Mouse (Mus musculus) lung, embryonic 15.5 days (tissue): ENCODE data around the gene Aspg. TPM values are rescaled to one million over a fixed set of nuclear protein-coding genes. Genes with fewer than 3 reads are reported as not detected.

Source experiments
- ATAC-seq: fragments of 200-750 bp; cut with Nextera tagmentation; 2 replicates; pipeline ENCODE4 v1.8.0; 2017; ENCODE audit warnings: moderate number of reproducible peaks, borderline replicate concordance; ENCODE audit not compliant: low FRiP score, low TSS enrichment; ENCODE audit errors: extremely low read depth
- H3K27ac ChIP-seq: fragments of 300-500 bp; sonication (generic); 2 replicates; pipeline ENCODE4 v1.5.1; 2015; ENCODE audit warnings: moderate library complexity, mild to moderate bottlenecking, inconsistent platforms
- H3K27me3 ChIP-seq: fragments of 300-500 bp; sonication (generic); 2 replicates; pipeline ENCODE4 v1.6.1; 2015; ENCODE audit warnings: inconsistent platforms
- H3K36me3 ChIP-seq: fragments of 300-500 bp; sonication (generic); 2 replicates; pipeline ENCODE4 v1.6.1; 2015; ENCODE audit warnings: inconsistent platforms
- H3K4me1 ChIP-seq: fragments of 300-500 bp; sonication (generic); 2 replicates; pipeline ENCODE4 v1.6.1; 2015; ENCODE audit warnings: inconsistent platforms
- H3K4me2 ChIP-seq: fragments of 300-500 bp; sonication (generic); 2 replicates; pipeline ENCODE4 v1.6.1; 2015; ENCODE audit warnings: inconsistent platforms, mild to moderate bottlenecking, moderate library complexity
- H3K4me3 ChIP-seq: fragments of 300-500 bp; sonication (generic); 2 replicates; pipeline ENCODE4 v1.5.1; 2015; ENCODE audit warnings: mild to moderate bottlenecking, inconsistent platforms
- H3K9ac ChIP-seq: fragments of 300-500 bp; sonication (generic); 2 replicates; pipeline ENCODE4 v1.6.1; 2015; ENCODE audit warnings: inconsistent platforms
- H3K9me3 ChIP-seq: fragments of 300-500 bp; sonication (generic); 2 replicates; pipeline ENCODE4 v1.6.1; 2016; ENCODE audit warnings: inconsistent platforms
- WGBS: fragments of 180-500 bp; shearing (Covaris S2); methylation state at CpG from one replicate; pipeline ENCODE4 v1.1.7; 2015; 5-methylcytosine and 5-hydroxymethylcytosine counted together
- polyA plus RNA-seq: library from polyadenylated mRNA; unstranded; fragments of >200 nt; fragmentation: Nextera tagmentation; extraction: Ambion mirVana; gene quantifications from 2 replicates; pipeline ENCODE4 v1.2.1, GENCODE M21; 2015

Gene Aspg
- 1.7 and 3.4 TPM in 2 replicates for polyA plus RNA-seq

- WGBS = under 1% methylated on average over 14 of the region's 14 CpGs
- H3K27ac ChIP-seq = no peak within 1 kb of the TSS
- no peak within 1 kb of the TSS for H3K9ac ChIP-seq
- no peaks in the 10 kb centered on the region for H3K36me3 ChIP-seq
- peak; percentile 77 for ATAC-seq
- peak within 1 kb of the TSS; percentile 53 for H3K4me2 ChIP-seq
- no peaks in the 10 kb centered on the region; the same call in 1 of the 2 replicates for H3K27me3 ChIP-seq
- H3K4me1 ChIP-seq = peaks cover 11% of the 10 kb centered on the region; the same call in 1 of the 2 replicates
- H3K9me3 ChIP-seq = no peaks in the 10 kb centered on the region
- H3K4me3 ChIP-seq = peak within 1 kb of the TSS; percentile 25
Observed at GRCm38 (mm10) chr12:112106541-112106971, at the start of gene Aspg. Gene Aspg, plus strand, starts transcription at chr12:112106679.

GRCm38 (mm10) chr12:112077651-112078050 lies 28.8 kb upstream of the Aspg start:
- ATAC-seq = peak; percentile 64; the same call in 1 of the 2 replicates
- Histone ChIP-seq H3K27me3 (no peaks in the 10 kb centered on the region), H3K27ac (no peak overlapping the region), H3K4me1 (no peaks in the 10 kb centered on the region), H3K9ac (no peak overlapping the region), H3K36me3 (no peaks in the 10 kb centered on the region), H3K4me3 (no peak overlapping the region), H3K4me2 (no peak overlapping the region), H3K9me3 (no peaks in the 10 kb centered on the region)
- 2% methylated on average over 6 of the region's 6 CpGs for WGBS

GRCm38 (mm10) chr12:112079911-112080310 lies 26.6 kb upstream of the Aspg start:
- WGBS = 72% methylated on average over 8 of the region's 8 CpGs
- H3K4me1 ChIP-seq = no peaks in the 10 kb centered on the region
- no peak overlapping the region for H3K9ac ChIP-seq
- no peak overlapping the region for H3K4me2 ChIP-seq
- H3K4me3 ChIP-seq = no peak overlapping the region
- H3K27ac ChIP-seq = no peak overlapping the region
- no peaks in the 10 kb centered on the region for H3K36me3 ChIP-seq
- ATAC-seq = no peak
- no peaks in the 10 kb centered on the region for H3K9me3 ChIP-seq
- no peaks in the 10 kb centered on the region for H3K27me3 ChIP-seq

- H3K36me3 ChIP-seq = no peaks in the 10 kb centered on the region
- H3K4me2 ChIP-seq = no peak overlapping the region
- no peak overlapping the region for H3K9ac ChIP-seq
- WGBS = 81% methylated on average over 4 of the region's 4 CpGs
- ATAC-seq = no peak
- H3K27me3 ChIP-seq = no peaks in the 10 kb centered on the region
- no peaks in the 10 kb centered on the region for H3K4me1 ChIP-seq
- H3K4me3 ChIP-seq = no peak overlapping the region
- no peaks in the 10 kb centered on the region for H3K9me3 ChIP-seq
- no peak overlapping the region for H3K27ac ChIP-seq
Observed at GRCm38 (mm10) chr12:112080911-112081310, 25.6 kb upstream of the Aspg start.

- Histone ChIP-seq H3K9me3 (no peaks in the 10 kb centered on the region), H3K4me3 (no peak overlapping the region), H3K36me3 (no peaks in the 10 kb centered on the region), H3K4me1 (no peaks in the 10 kb centered on the region; the same call in 1 of the 2 replicates), H3K9ac (no peak overlapping the region), H3K4me2 (no peak overlapping the region), H3K27me3 (no peaks in the 10 kb centered on the region), H3K27ac (no peak overlapping the region)
- 32% methylated on average over 1 of the region's 1 CpGs for WGBS
- ATAC-seq = no peak
Observed at GRCm38 (mm10) chr12:112082241-112082640, 24.2 kb upstream of the Aspg start.

GRCm38 (mm10) chr12:112086250-112086649 lies 20.2 kb upstream of the Aspg start:
- WGBS = 72% methylated on average over 3 of the region's 3 CpGs
- Histone ChIP-seq H3K27ac (no peak overlapping the region), H3K4me2 (no peak overlapping the region), H3K4me1 (no peaks in the 10 kb centered on the region; the same call in 1 of the 2 replicates), H3K4me3 (no peak overlapping the region), H3K9ac (no peak overlapping the region), H3K9me3 (no peaks in the 10 kb centered on the region), H3K36me3 (no peaks in the 10 kb centered on the region), H3K27me3 (peaks cover 5% of the 10 kb centered on the region; the same call in 1 of the 2 replicates)
- ATAC-seq = no peak

GRCm38 (mm10) chr12:112086726-112087125 lies 19.8 kb upstream of the Aspg start:
- ATAC-seq = no peak
- Histone ChIP-seq H3K27ac (no peak overlapping the region), H3K9ac (no peak overlapping the region), H3K4me3 (no peak overlapping the region), H3K4me2 (no peak overlapping the region), H3K4me1 (no peaks in the 10 kb centered on the region; the same call in 1 of the 2 replicates), H3K27me3 (peaks cover 10% of the 10 kb centered on the region), H3K36me3 (no peaks in the 10 kb centered on the region), H3K9me3 (no peaks in the 10 kb centered on the region)
- WGBS = 37% methylated on average over 6 of the region's 6 CpGs

- no peak overlapping the region for H3K9ac ChIP-seq
- no peak overlapping the region for H3K4me3 ChIP-seq
- peaks cover 14% of the 10 kb centered on the region for H3K27me3 ChIP-seq
- H3K9me3 ChIP-seq = no peaks in the 10 kb centered on the region
- no peaks in the 10 kb centered on the region for H3K36me3 ChIP-seq
- WGBS = 21% methylated on average over 12 of the region's 12 CpGs
- no peaks in the 10 kb centered on the region; the same call in 1 of the 2 replicates for H3K4me1 ChIP-seq
- ATAC-seq = no peak
- H3K4me2 ChIP-seq = no peak overlapping the region
- H3K27ac ChIP-seq = no peak overlapping the region
Observed at GRCm38 (mm10) chr12:112088609-112089324, 17.7 kb upstream of the Aspg start.

GRCm38 (mm10) chr12:112091054-112091453 lies 15.4 kb upstream of the Aspg start:
- Histone ChIP-seq H3K4me3 (no peak overlapping the region), H3K27me3 (peaks cover 14% of the 10 kb centered on the region), H3K4me1 (peaks cover 4% of the 10 kb centered on the region), H3K4me2 (no peak overlapping the region), H3K27ac (no peak overlapping the region), H3K9me3 (no peaks in the 10 kb centered on the region), H3K36me3 (no peaks in the 10 kb centered on the region), H3K9ac (no peak overlapping the region)
- 6% methylated on average over 12 of the region's 12 CpGs for WGBS
- no peak for ATAC-seq

- Histone ChIP-seq H3K4me1 (peaks cover 11% of the 10 kb centered on the region), H3K9ac (no peak overlapping the region), H3K36me3 (no peaks in the 10 kb centered on the region), H3K4me2 (no peak overlapping the region), H3K27me3 (peaks cover 14% of the 10 kb centered on the region), H3K4me3 (no peak overlapping the region), H3K9me3 (no peaks in the 10 kb centered on the region), H3K27ac (no peak overlapping the region)
- WGBS = 44% methylated on average over 8 of the region's 8 CpGs
- no peak for ATAC-seq
Observed at GRCm38 (mm10) chr12:112094261-112094880, 12.1 kb upstream of the Aspg start.

GRCm38 (mm10) chr12:112096051-112096732 lies 10.3 kb upstream of the Aspg start:
- peak; percentile 89 for ATAC-seq
- Histone ChIP-seq H3K9ac (no peak overlapping the region), H3K4me3 (no peak overlapping the region), H3K27ac (peak overlapping the region; percentile 81), H3K4me1 (peaks cover 13% of the 10 kb centered on the region), H3K4me2 (no peak overlapping the region; the same call in 1 of the 2 replicates), H3K9me3 (no peaks in the 10 kb centered on the region), H3K27me3 (peaks cover 10% of the 10 kb centered on the region), H3K36me3 (no peaks in the 10 kb centered on the region)
- WGBS = 26% methylated on average over 13 of the region's 13 CpGs

- Histone ChIP-seq H3K9me3 (no peaks in the 10 kb centered on the region), H3K9ac (no peak overlapping the region), H3K4me2 (no peak overlapping the region; the same call in 1 of the 2 replicates), H3K27ac (peak overlapping the region; percentile 10; the same call in 1 of the 2 replicates), H3K4me1 (peaks cover 14% of the 10 kb centered on the region), H3K4me3 (no peak overlapping the region), H3K36me3 (no peaks in the 10 kb centered on the region), H3K27me3 (peaks cover 4% of the 10 kb centered on the region)
- 40% methylated on average over 8 of the region's 8 CpGs for WGBS
- peak; percentile 53 for ATAC-seq
Observed at GRCm38 (mm10) chr12:112096733-112097117, 9.8 kb upstream of the Aspg start.
